Mouse (Mus musculus) liver, adult 2 months (tissue): ENCODE measurements around the gene Tcf15.

ENCODE experiments used
- CTCF ChIP-seq: fragments of 200-500 bp; IDR thresholded peaks from 2 replicates; pipeline ENCODE4 v1.5.1; 2011; ENCODE audit warnings: low read depth, low read length, control low read depth
- POLR2A ChIP-seq: fragments of 200-500 bp; IDR thresholded peaks from 2 replicates; pipeline ENCODE4 v1.6.1; 2011; ENCODE audit warnings: low read length, control low read depth; ENCODE audit not compliant: insufficient read depth; ENCODE audit errors: extremely low read depth

- TF ChIP-seq CTCF = no peak
- no peak for TF ChIP-seq POLR2A
Observed at GRCm38 (mm10) chr2:152101761-152102160, 41.6 kb upstream of the Tcf15 start.
